Mouse (Mus musculus) midbrain, embryonic 14.5 days (tissue): ENCODE results near the gene Rad51b. TPM values are rescaled to one million over a fixed set of nuclear protein-coding genes. Genes with fewer than 3 reads are reported as not detected.

Experiments
- ATAC-seq: fragments of 200-750 bp; cut with Nextera tagmentation; 2 replicates; pipeline ENCODE4 v1.8.0; 2017; ENCODE audit warnings: moderate number of reproducible peaks, moderate library complexity; ENCODE audit not compliant: low FRiP score, low TSS enrichment
- DNase-seq: peaks from one replicate; pipeline ENCODE4 v3.0.0-alpha.2; 2015
- H3K27ac ChIP-seq: fragments of 300-500 bp; sonication (generic); replicated peaks from 2 replicates; pipeline ENCODE4 v1.5.1; 2014; ENCODE audit warnings: mild to moderate bottlenecking, low read depth, low read length, moderate library complexity
- H3K27me3 ChIP-seq: fragments of 300-500 bp; sonication (generic); 2 replicates; pipeline ENCODE4 v1.6.1; 2014; ENCODE audit warnings: low read length, control low read depth, mixed read lengths; ENCODE audit not compliant: control insufficient read depth, insufficient read depth
- H3K36me3 ChIP-seq: fragments of 300-500 bp; sonication (generic); 2 replicates; pipeline ENCODE4 v1.6.1; 2014; ENCODE audit warnings: low read length, control low read depth; ENCODE audit not compliant: control insufficient read depth, insufficient read depth
- H3K4me1 ChIP-seq: fragments of 300-500 bp; sonication (generic); 2 replicates; pipeline ENCODE4 v1.6.1; 2014; ENCODE audit warnings: mild to moderate bottlenecking, antibody characterized with exemption, low read length, control low read depth; ENCODE audit not compliant: control insufficient read depth, insufficient read depth
- H3K4me2 ChIP-seq: fragments of 300-500 bp; sonication (generic); 2 replicates; pipeline ENCODE4 v1.6.1; 2014; ENCODE audit warnings: mild to moderate bottlenecking, low read length, moderate library complexity
- H3K4me3 ChIP-seq: fragments of 300-500 bp; sonication (generic); replicated peaks from 2 replicates; pipeline ENCODE4 v1.5.1; 2014; ENCODE audit warnings: low read depth, low read length
- H3K9ac ChIP-seq: fragments of 300-500 bp; sonication (generic); replicated peaks from 2 replicates; pipeline ENCODE4 v1.6.1; 2014; ENCODE audit warnings: mild to moderate bottlenecking, low read length, moderate library complexity
- H3K9me3 ChIP-seq: fragments of 300-500 bp; sonication (generic); 2 replicates; pipeline ENCODE4 v1.6.1; 2016; ENCODE audit warnings: low read length, control low read depth, mixed read lengths; ENCODE audit not compliant: control insufficient read depth
- WGBS: fragments of 180-500 bp; shearing (Covaris S2); extraction: QIAGEN DNeasy Blood & Tissue Kit; methylation state at CpG from one replicate; pipeline ENCODE4 v1.1.7; 2014; 5-methylcytosine and 5-hydroxymethylcytosine counted together
- polyA plus RNA-seq: library from polyadenylated mRNA; unstranded; fragments of >200 nt; fragmentation: Nextera tagmentation; extraction: Ambion mirVana; gene quantifications from 2 replicates; pipeline ENCODE4 v1.2.1, GENCODE M21; 2014

The Rad51b gene
- polyA plus RNA-seq, 1 experiment from 2014 or later: 1.6 TPM

DNA sequence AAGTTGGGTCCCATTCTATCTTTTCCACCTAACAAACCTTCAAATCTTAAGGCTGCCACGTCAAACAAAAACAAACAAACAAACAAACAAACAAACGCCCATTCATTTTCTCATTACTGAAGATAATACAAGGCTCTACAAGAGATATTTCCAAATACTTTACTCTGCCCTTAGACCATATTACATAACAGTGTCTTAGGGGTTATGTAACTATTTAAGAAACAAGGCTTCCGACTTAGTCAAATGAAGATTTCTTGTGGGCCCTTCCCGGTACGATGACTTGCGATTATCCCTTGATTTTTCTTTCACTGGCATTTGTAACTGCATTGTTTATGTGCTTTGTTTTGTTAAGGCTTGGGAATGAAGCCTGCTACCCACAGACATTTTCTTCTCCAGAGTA, 379.2 kb downstream of the Rad51b start:
- DNase-seq: no peak
- 93% methylated on average over 6 of the region's 6 CpGs for WGBS

GRCm38 (mm10) chr12:79676896-79677295, 379.8 kb downstream of the Rad51b start:
- H3K4me1 ChIP-seq: 0 out of 2 replicates have a peak, but pooled peaks cover 6% of the 10 kb centered on the region

More for the DNA sequence above, 379.2 kb downstream of the Rad51b start:
- no peak for ATAC-seq
- no peaks in the 10 kb centered on the region for H3K36me3 ChIP-seq
- no peak overlapping the region for H3K4me2 ChIP-seq
- no peak overlapping the region for H3K9ac ChIP-seq
- H3K4me3 ChIP-seq: no peak overlapping the region
- no peaks in the 10 kb centered on the region for H3K27me3 ChIP-seq
- H3K27ac ChIP-seq: no peak overlapping the region
- no peaks in the 10 kb centered on the region for H3K9me3 ChIP-seq
- 0 out of 2 replicates have a peak, but pooled peaks cover 6% of the 10 kb centered on the region for H3K4me1 ChIP-seq

DNA sequence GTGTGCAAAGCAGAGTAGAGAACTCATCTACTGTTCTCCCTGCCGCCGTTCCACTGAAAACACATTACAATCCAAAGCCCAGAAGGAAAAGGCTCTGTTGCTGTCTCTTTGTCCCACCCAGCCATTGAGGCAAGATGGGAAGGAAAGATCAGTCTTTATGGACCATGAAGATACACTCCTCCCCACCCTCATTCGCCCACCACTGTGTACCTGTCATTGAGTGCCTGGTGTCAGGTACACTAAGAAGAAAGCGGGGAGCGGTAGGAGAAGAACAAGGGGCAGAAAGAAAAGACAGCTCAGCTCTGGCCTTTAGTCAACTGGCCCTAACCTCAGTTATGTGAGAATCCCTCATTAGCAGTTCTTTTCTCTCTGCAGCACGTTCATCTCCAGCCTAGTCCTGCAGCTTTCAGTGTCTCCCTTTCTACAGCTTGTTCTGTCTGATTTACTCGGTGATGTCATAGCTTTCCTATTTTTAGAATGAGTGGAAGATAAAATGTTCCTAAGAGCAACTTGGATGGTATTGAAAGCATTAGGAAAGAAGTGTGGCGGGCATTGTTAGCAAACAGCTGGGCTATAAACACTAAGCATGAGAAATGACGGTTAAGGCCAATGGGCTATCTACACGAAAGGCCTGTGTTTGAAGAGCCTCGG, 382.3 kb downstream of the Rad51b start:
- H3K9ac ChIP-seq: no peak overlapping the region
- H3K27me3 ChIP-seq: no peaks in the 10 kb centered on the region
- H3K4me3 ChIP-seq: no peak overlapping the region
- WGBS: 83% methylated on average over 11 of the region's 11 CpGs
- ATAC-seq (no peak), DNase-seq (no peak)
- H3K4me2 ChIP-seq: no peak overlapping the region
- no peaks in the 10 kb centered on the region for H3K9me3 ChIP-seq
- H3K4me1 ChIP-seq: 0 out of 2 replicates have a peak, but pooled peaks cover 6% of the 10 kb centered on the region
- H3K27ac ChIP-seq: peak overlapping the region; percentile 60
- no peaks in the 10 kb centered on the region for H3K36me3 ChIP-seq

More at GRCm38 (mm10) chr12:79676896-79677295, 379.8 kb downstream of the Rad51b start:
- WGBS: 92% methylated on average over 5 of the region's 5 CpGs
- Histone ChIP-seq H3K9me3 (no peaks in the 10 kb centered on the region), H3K27me3 (no peaks in the 10 kb centered on the region), H3K36me3 (no peaks in the 10 kb centered on the region), H3K4me3 (no peak overlapping the region), H3K4me2 (no peak overlapping the region), H3K9ac (no peak overlapping the region), H3K27ac (no peak overlapping the region)
- DNase-seq (no peak), ATAC-seq (no peak)

DNA sequence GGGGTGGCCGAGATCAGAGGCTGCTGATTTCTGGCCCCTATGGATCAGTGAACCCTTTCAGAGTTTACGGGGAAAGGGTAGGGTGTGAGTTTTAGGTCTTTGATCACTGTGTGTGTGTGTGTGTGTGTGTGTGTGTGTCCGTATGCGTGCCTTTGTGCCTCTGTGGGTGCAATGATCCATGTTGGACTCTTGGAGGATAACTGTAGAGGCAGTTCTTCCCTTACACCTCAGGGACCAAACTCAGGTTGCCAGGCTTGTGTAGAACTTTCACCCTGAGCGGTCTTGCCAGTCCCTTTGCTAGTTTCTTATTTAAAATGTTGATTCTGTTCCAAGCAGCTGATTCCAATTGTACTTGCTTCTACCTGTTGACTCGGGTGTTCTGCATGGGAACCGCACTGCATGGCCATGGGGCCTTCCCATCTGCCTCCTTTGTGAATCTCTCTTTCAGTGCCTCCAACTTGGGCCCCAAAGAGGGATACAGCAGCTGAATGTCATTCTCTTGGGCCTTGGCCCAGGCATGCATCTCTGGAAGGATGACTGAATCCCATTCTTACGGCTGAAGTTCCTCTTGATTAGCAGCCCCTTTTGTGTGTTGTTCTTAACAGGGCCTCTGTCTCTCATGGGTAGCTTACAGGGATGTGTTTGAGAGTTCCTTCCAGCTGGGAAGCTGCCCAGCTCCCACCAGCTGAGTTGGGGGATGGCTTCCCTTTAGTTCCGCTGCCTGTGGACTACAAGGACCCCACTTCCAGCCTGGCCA, 383.0 kb downstream of the Rad51b start:
- H3K4me2 ChIP-seq: no peak overlapping the region
- H3K9ac ChIP-seq: no peak overlapping the region
- peak overlapping the region; percentile 60 for H3K27ac ChIP-seq
- H3K9me3 ChIP-seq: no peaks in the 10 kb centered on the region
- DNase-seq: peak; percentile 62
- peak; percentile 57; the same call in 1 of the 2 replicates for ATAC-seq
- no peak overlapping the region for H3K4me3 ChIP-seq
- H3K36me3 ChIP-seq: no peaks in the 10 kb centered on the region
- 66% methylated on average over 9 of the region's 9 CpGs for WGBS
- H3K27me3 ChIP-seq: no peaks in the 10 kb centered on the region
- H3K4me1 ChIP-seq: 0 out of 2 replicates have a peak, but pooled peaks cover 6% of the 10 kb centered on the region

DNA sequence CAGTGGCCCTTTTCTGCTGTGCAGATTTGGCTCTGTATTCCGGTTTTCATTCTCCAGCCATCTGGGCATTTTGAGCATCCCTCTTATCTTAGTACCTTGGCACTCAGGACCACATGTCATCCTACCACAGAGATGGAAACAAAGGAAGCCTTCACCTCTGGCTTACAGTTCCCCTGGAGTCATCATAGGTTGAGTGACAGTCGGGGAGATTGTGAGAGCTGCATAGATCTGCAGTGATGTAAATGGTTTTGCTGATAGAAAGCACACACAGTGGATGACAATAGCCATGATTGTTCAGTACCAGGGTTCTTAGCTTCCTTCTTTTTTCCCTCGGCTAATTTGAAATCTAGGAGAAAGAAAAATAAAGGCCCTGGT, 383.6 kb downstream of the Rad51b start:
- H3K4me2 ChIP-seq: no peak overlapping the region
- 36% methylated on average over 3 of the region's 3 CpGs for WGBS
- no peak overlapping the region for H3K4me3 ChIP-seq
- no peaks in the 10 kb centered on the region for H3K9me3 ChIP-seq
- H3K4me1 ChIP-seq: 0 out of 2 replicates have a peak, but pooled peaks cover 6% of the 10 kb centered on the region
- no peak for DNase-seq
- H3K27ac ChIP-seq: peak overlapping the region; percentile 60; the same call in 1 of the 2 replicates
- no peak overlapping the region for H3K9ac ChIP-seq
- H3K36me3 ChIP-seq: no peaks in the 10 kb centered on the region
- no peaks in the 10 kb centered on the region for H3K27me3 ChIP-seq
- no peak for ATAC-seq

DNA sequence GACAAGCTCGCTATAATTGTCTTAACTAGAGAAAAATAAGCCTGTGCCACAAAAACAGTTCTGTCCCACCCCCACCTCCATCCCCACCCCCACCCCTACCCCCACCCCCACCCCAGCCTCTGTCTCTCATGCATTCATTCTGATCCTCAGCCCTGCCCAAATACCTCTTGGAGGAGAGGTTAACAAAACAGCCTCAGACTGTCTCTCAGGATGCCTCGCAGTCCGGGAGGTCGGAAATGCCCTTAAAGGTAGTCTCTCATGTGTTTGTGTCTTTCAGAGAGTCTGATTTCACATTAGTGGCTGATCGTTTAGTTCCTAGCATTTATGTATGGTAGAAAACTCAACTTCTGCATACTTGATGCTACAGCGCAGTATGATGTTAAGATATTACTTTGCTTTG, 384.5 kb downstream of the Rad51b start:
- H3K9ac ChIP-seq: no peak overlapping the region
- H3K9me3 ChIP-seq: no peaks in the 10 kb centered on the region
- ATAC-seq: no peak
- H3K27me3 ChIP-seq: no peaks in the 10 kb centered on the region
- H3K27ac ChIP-seq: no peak overlapping the region
- WGBS: 85% methylated on average over 6 of the region's 6 CpGs
- H3K4me1 ChIP-seq: 0 out of 2 replicates have a peak, but pooled peaks cover 6% of the 10 kb centered on the region
- no peak overlapping the region for H3K4me3 ChIP-seq
- no peak overlapping the region for H3K4me2 ChIP-seq
- DNase-seq: no peak
- H3K36me3 ChIP-seq: no peaks in the 10 kb centered on the region

DNA sequence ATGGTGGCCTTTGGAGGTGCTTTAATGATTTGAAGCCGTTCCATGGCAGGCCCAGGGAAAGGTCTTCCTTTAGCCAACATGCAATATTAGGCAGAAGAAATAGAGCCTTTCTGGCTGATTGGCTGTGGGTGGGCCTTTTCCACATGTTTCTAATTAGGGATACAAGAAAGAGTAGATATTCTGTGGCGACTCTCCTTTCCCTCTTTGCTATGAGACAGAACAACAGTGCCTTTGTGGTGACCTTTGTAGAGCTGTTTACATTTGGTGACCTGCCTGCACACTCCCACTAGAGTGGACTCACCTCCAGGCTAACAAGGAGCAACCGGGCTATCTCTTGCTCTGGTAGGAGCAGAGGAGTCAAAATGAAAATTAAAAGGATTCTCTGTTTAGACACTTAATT, 386.3 kb downstream of the Rad51b start:
- Histone ChIP-seq H3K27ac (no peak overlapping the region), H3K9ac (no peak overlapping the region), H3K36me3 (no peaks in the 10 kb centered on the region), H3K4me3 (no peak overlapping the region), H3K4me1 (0 out of 2 replicates have a peak, but pooled peaks cover 6% of the 10 kb centered on the region), H3K4me2 (no peak overlapping the region), H3K9me3 (no peaks in the 10 kb centered on the region), H3K27me3 (no peaks in the 10 kb centered on the region)
- 84% methylated on average over 3 of the region's 3 CpGs for WGBS
- ATAC-seq: no peak
- DNase-seq: no peak

DNA sequence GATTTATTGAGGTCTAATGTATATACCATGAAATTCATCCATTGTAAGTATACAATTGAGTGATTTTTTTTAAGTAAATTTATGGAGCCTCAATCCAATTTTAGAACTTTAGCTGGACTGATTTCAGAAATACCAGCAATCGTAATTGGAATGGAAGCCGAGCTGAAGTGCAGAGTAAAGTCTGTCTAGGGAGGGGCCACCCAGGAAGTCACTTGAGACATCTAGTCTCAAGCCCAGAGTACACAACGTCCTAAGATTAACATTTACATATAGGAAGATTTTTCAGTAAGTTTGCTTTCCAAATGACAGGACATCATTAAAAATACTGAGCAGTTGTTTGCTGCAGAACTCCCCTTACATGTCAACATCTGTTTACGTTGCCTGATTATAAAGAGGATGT, 386.7 kb downstream of the Rad51b start:
- no peak for DNase-seq
- no peak overlapping the region for H3K4me3 ChIP-seq
- H3K9me3 ChIP-seq: no peaks in the 10 kb centered on the region
- H3K4me1 ChIP-seq: 0 out of 2 replicates have a peak, but pooled peaks cover 6% of the 10 kb centered on the region
- no peak overlapping the region for H3K4me2 ChIP-seq
- no peak overlapping the region for H3K9ac ChIP-seq
- ATAC-seq: no peak
- H3K27ac ChIP-seq: no peak overlapping the region
- H3K36me3 ChIP-seq: no peaks in the 10 kb centered on the region
- 82% methylated on average over 4 of the region's 4 CpGs for WGBS
- no peaks in the 10 kb centered on the region for H3K27me3 ChIP-seq
